Mouse (Mus musculus) midbrain, embryonic 11.5 days (tissue): ENCODE data around the gene Zcchc14. TPM values are rescaled to one million over a fixed set of nuclear protein-coding genes. Genes with fewer than 3 reads are reported as not detected.

Experiments
- ATAC-seq: fragments of 200-750 bp; cut with Nextera tagmentation; 2 replicates; pipeline ENCODE4 v1.8.0; 2017; ENCODE audit warnings: moderate TSS enrichment, moderate library complexity; ENCODE audit not compliant: low FRiP score
- DNase-seq: peaks from one replicate; pipeline ENCODE4 v3.0.0; 2015; ENCODE audit warnings: low spot score; ENCODE audit errors: missing footprints
- H3K27ac ChIP-seq: fragments of 300-500 bp; sonication (generic); 2 replicates; pipeline ENCODE4 v1.5.1; 2014; ENCODE audit warnings: low read depth, low read length
- H3K27me3 ChIP-seq: fragments of 300-500 bp; sonication (generic); 2 replicates; pipeline ENCODE4 v1.6.1; 2014; ENCODE audit warnings: mild to moderate bottlenecking, low read length, moderate library complexity, mixed read lengths; ENCODE audit not compliant: control insufficient read depth, insufficient read depth
- H3K36me3 ChIP-seq: fragments of 300-500 bp; sonication (generic); 2 replicates; pipeline ENCODE4 v1.6.1; 2014; ENCODE audit warnings: mild to moderate bottlenecking, low read length, moderate library complexity, mixed read lengths; ENCODE audit not compliant: control insufficient read depth, insufficient read depth
- H3K4me1 ChIP-seq: fragments of 300-500 bp; sonication (generic); 2 replicates; pipeline ENCODE4 v1.6.1; 2014; ENCODE audit warnings: low read length; ENCODE audit not compliant: control insufficient read depth, insufficient read depth
- H3K4me2 ChIP-seq: fragments of 300-500 bp; sonication (generic); 2 replicates; pipeline ENCODE4 v1.6.1; 2014; ENCODE audit warnings: mild to moderate bottlenecking, moderate library complexity
- H3K4me3 ChIP-seq: fragments of 300-500 bp; sonication (generic); 2 replicates; pipeline ENCODE4 v1.5.1; 2014; ENCODE audit warnings: low read depth, low read length
- H3K9ac ChIP-seq: fragments of 300-500 bp; sonication (generic); 2 replicates; pipeline ENCODE4 v1.6.1; 2014; ENCODE audit warnings: low read length
- H3K9me3 ChIP-seq: fragments of 300-500 bp; sonication (generic); 2 replicates; pipeline ENCODE4 v1.6.1; 2016; ENCODE audit warnings: low read length; ENCODE audit not compliant: control insufficient read depth
- WGBS: fragments of 180-500 bp; shearing (Covaris S2); extraction: QIAGEN DNeasy Blood & Tissue Kit; methylation state at CpG from one replicate; pipeline ENCODE4 v1.1.7; 2014; 5-methylcytosine and 5-hydroxymethylcytosine counted together
- polyA plus RNA-seq: library from polyadenylated mRNA; unstranded; fragments of >200 nt; fragmentation: Nextera tagmentation; extraction: Ambion mirVana; gene quantifications from 2 replicates; pipeline ENCODE4 v1.2.1, GENCODE M21; 2014

Zcchc14 gene
- polyA plus RNA-seq, 1 experiment from 2014 or later = 22.7 TPM

- WGBS = 88% methylated on average over 16 of the region's 16 CpGs
These were observed 90.9 kb downstream of the Zcchc14 start for GRCm38 (mm10) chr8:121561636-121562345.

GRCm38 (mm10) chr8:121560432-121561100 is 92.1 kb downstream of the Zcchc14 start:
- Histone ChIP-seq H3K4me1 (peaks cover 7% of the 10 kb centered on the region; the same call in 1 of the 2 replicates), H3K9me3 (no peaks in the 10 kb centered on the region), H3K27ac (no peak overlapping the region), H3K4me3 (no peak overlapping the region), H3K9ac (no peak overlapping the region), H3K4me2 (no peak overlapping the region), H3K36me3 (no peaks in the 10 kb centered on the region), H3K27me3 (no peaks in the 10 kb centered on the region)
- 92% methylated on average over 7 of the region's 7 CpGs for WGBS
- ATAC-seq (no peak), DNase-seq (no peak)

More at GRCm38 (mm10) chr8:121561636-121562345, 90.9 kb downstream of the Zcchc14 start:
- ATAC-seq (no peak), DNase-seq (no peak)
- no peak overlapping the region for H3K27ac ChIP-seq
- no peaks in the 10 kb centered on the region for H3K36me3 ChIP-seq
- H3K4me2 ChIP-seq = no peak overlapping the region
- no peak overlapping the region for H3K9ac ChIP-seq
- H3K4me3 ChIP-seq = no peak overlapping the region
- peaks cover 7% of the 10 kb centered on the region; the same call in 1 of the 2 replicates for H3K4me1 ChIP-seq
- no peaks in the 10 kb centered on the region for H3K9me3 ChIP-seq
- H3K27me3 ChIP-seq = no peaks in the 10 kb centered on the region

GRCm38 (mm10) chr8:121559801-121560200 is 92.9 kb downstream of the Zcchc14 start:
- no peak for DNase-seq
- H3K27ac ChIP-seq = no peak overlapping the region
- H3K27me3 ChIP-seq = no peaks in the 10 kb centered on the region
- 92% methylated on average over 12 of the region's 12 CpGs for WGBS
- no peak overlapping the region for H3K4me3 ChIP-seq
- H3K9me3 ChIP-seq = no peaks in the 10 kb centered on the region
- peaks cover 7% of the 10 kb centered on the region; the same call in 1 of the 2 replicates for H3K4me1 ChIP-seq
- ATAC-seq = no peak
- no peaks in the 10 kb centered on the region for H3K36me3 ChIP-seq
- no peak overlapping the region for H3K9ac ChIP-seq
- no peak overlapping the region for H3K4me2 ChIP-seq

GRCm38 (mm10) chr8:121558538-121558937 is 94.2 kb downstream of the Zcchc14 start:
- no peak overlapping the region for H3K27ac ChIP-seq
- H3K4me2 ChIP-seq = no peak overlapping the region
- no peak overlapping the region for H3K4me3 ChIP-seq
- ATAC-seq (no peak), DNase-seq (peak; percentile 31)
- no peaks in the 10 kb centered on the region for H3K9me3 ChIP-seq
- no peaks in the 10 kb centered on the region for H3K27me3 ChIP-seq
- no peaks in the 10 kb centered on the region for H3K4me1 ChIP-seq
- 91% methylated on average over 16 of the region's 16 CpGs for WGBS
- peaks cover 9% of the 10 kb centered on the region for H3K36me3 ChIP-seq
- H3K9ac ChIP-seq = no peak overlapping the region

DNA sequence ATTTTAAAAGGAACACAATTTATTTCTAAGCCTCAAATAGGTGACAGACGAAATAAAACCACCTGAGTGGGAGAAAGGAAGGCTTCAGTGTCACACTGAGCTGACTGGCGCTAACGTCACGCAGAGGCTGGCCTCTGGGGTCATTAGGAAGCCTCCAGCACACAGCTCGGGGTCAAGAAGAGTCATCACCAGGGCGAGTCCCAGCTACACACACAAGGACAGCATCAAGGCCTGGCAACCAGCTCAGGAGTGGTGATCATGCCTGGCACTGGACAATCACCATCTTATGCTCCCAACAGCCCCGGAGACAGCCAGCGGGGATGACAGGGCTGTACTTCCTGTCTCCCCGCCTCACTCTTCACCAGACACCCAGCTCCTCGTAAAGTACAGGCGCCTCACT is 95.0 kb downstream of the Zcchc14 start:
- Histone ChIP-seq H3K4me2 (no peak overlapping the region), H3K9ac (no peak overlapping the region), H3K27ac (no peak overlapping the region), H3K36me3 (peaks cover 11% of the 10 kb centered on the region), H3K4me3 (no peak overlapping the region), H3K9me3 (no peaks in the 10 kb centered on the region), H3K4me1 (no peaks in the 10 kb centered on the region), H3K27me3 (no peaks in the 10 kb centered on the region)
- peak; percentile 49 for DNase-seq
- WGBS = 91% methylated on average over 11 of the region's 11 CpGs
- no peak for ATAC-seq

- 90% methylated on average over 32 of the region's 32 CpGs for WGBS
- DNase-seq (no peak), ATAC-seq (no peak)
- H3K4me1 ChIP-seq = no peaks in the 10 kb centered on the region
- H3K4me2 ChIP-seq = no peak overlapping the region
- H3K9ac ChIP-seq = no peak overlapping the region
- peaks cover 11% of the 10 kb centered on the region for H3K36me3 ChIP-seq
- no peak overlapping the region for H3K4me3 ChIP-seq
- no peak overlapping the region for H3K27ac ChIP-seq
- no peaks in the 10 kb centered on the region for H3K27me3 ChIP-seq
- no peaks in the 10 kb centered on the region for H3K9me3 ChIP-seq
These were observed 98.7 kb downstream of the Zcchc14 start for GRCm38 (mm10) chr8:121553831-121554475.

GRCm38 (mm10) chr8:121552506-121552905 is 100.2 kb downstream of the Zcchc14 start:
- no peak overlapping the region for H3K4me2 ChIP-seq
- H3K36me3 ChIP-seq = peaks cover 11% of the 10 kb centered on the region
- ATAC-seq (no peak), DNase-seq (no peak)
- no peaks in the 10 kb centered on the region for H3K4me1 ChIP-seq
- no peaks in the 10 kb centered on the region for H3K9me3 ChIP-seq
- WGBS = 90% methylated on average over 9 of the region's 9 CpGs
- no peak overlapping the region for H3K9ac ChIP-seq
- H3K27me3 ChIP-seq = no peaks in the 10 kb centered on the region; the same call in 1 of the 2 replicates
- H3K4me3 ChIP-seq = no peak overlapping the region
- no peak overlapping the region for H3K27ac ChIP-seq

DNA sequence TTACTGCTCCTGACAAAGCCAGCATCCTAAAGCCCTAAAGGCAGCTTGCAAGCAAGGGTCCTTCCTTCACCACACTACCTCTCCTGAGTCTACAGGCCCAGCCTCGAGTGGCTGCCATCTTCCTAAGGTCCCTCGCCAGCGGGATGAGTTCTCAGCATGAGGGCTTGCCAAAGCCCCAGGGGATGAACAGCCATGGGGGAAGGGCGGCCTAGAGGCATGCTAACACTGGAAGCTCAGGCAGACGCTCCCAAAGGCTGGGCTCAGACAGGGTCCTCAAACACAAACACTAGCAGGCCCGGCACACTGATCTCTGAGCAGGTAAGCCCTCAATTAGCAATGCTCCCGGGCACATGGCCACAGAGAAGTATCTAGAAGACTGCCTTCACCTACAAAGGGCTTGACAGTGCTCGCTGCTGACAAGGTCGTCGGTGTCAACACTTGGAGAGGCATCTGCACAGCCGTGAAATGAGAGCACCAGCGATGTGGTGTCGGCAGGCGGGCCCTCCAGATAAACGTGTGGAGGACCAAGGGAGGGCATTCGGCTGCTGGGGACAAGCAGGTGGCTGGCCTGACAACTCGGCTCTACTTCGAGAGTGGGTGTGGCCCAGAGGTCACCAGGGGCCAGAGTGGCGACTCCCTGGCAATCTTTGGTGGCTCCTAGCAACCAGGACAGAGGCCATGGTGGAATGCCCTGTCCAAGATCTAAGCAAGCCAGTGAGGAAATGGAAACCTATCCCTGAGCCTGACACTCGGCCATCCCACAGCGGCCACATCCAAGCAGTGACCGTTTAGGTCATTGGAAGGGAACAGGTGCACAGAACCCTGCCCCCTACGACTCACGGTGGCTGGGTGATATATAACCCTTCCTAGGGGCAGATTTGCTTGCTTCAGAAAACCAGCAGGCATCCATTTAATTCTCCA is 101.4 kb downstream of the Zcchc14 start:
- 70% methylated on average over 24 of the region's 24 CpGs for WGBS
- DNase-seq (peak; percentile 72), ATAC-seq (no peak)
- H3K4me1 ChIP-seq = no peaks in the 10 kb centered on the region
- no peak overlapping the region for H3K4me3 ChIP-seq
- no peaks in the 10 kb centered on the region; the same call in 1 of the 2 replicates for H3K27me3 ChIP-seq
- H3K9me3 ChIP-seq = no peaks in the 10 kb centered on the region
- H3K9ac ChIP-seq = no peak overlapping the region
- H3K4me2 ChIP-seq = no peak overlapping the region
- H3K36me3 ChIP-seq = peaks cover 11% of the 10 kb centered on the region
- no peak overlapping the region for H3K27ac ChIP-seq
